Mouse (Mus musculus) stomach, postnatal 0 days (tissue): ENCODE results near the gene Pmpcb.

ENCODE experiments used
- CTCF ChIP-seq: IDR thresholded peaks from 2 replicates; pipeline ENCODE4 v1.5.1; 2016; ENCODE audit warnings: antibody characterized with exemption, low read depth, mild to moderate bottlenecking, moderate library complexity
- EP300 ChIP-seq: optimal IDR thresholded peaks from 2 replicates; pipeline ENCODE3; 2016; ENCODE audit warnings: antibody characterized with exemption

- TF ChIP-seq CTCF (no peak), EP300 (no peak)
Observed at GRCm38 (mm10) chr5:21700934-21701333, 36.0 kb upstream of the Pmpcb start.
